19 mouse cellular contexts compared by ENCODE assay signal in genomic region chr3:6731372-6732297, GRCm38 (mm10).
DNase-seq lines count a peak whose midpoint lies in the region; ATAC-seq and TF ChIP-seq lines count a peak whose summit lies in the region.
"Had no signal": no experiment of that assay in that cellular context is flagged by ENCODE, and none has a peak within 500 bp of the region (broad histone marks: within the 10 kb centered on the region; RNA-seq: fewer than 3 reads in every experiment).

No protein-coding gene starts in this region.

- no peaks in the 10 kb centered on the region for H3K9me3 ChIP-seq in hindbrain, embryonic 12.5 days (replicated peaks)
- no peaks in the 10 kb centered on the region for H3K9me3 ChIP-seq in hindbrain, postnatal 0 days (ENCODE audit: low read length)
- no peaks in the 10 kb centered on the region for H3K9me3 ChIP-seq in hindbrain, embryonic 15.5 days
- H3K9me3 ChIP-seq in midbrain, embryonic 16.5 days (replicated peaks; ENCODE audit: control insufficient read depth, low read length, poor library complexity, severe bottlenecking) = no peaks in the 10 kb centered on the region
- H3K9me3 ChIP-seq: embryonic facial prominence, embryonic 15.5 days; heart, embryonic 12.5 days; liver, embryonic 12.5 days had no signal

- DNase-seq in hindbrain, postnatal 0 days (ENCODE audit: low spot score) = no peak
- no peak for DNase-seq in ovary, adult 18-20 months (ENCODE audit: low spot score)
- DNase-seq in left cerebral cortex, adult 18-20 months (ENCODE audit: low spot score in 2 of 2) = no peak
- no peak for DNase-seq in liver
- DNase-seq: B cell, adult 2 months; cerebellum, adult 18-20 months; heart, postnatal 36 days; kidney, postnatal 25 days; right cerebral cortex, adult 18-20 months; thymus, postnatal 25 days had no signal

- H3K4me3 ChIP-seq in hindbrain, embryonic 12.5 days = no peak overlapping the region
- no peak overlapping the region for H3K4me3 ChIP-seq in hindbrain, postnatal 0 days (ENCODE audit: low read length)
- no peak overlapping the region for H3K4me3 ChIP-seq in hindbrain, embryonic 15.5 days
- no peak overlapping the region for H3K4me3 ChIP-seq in midbrain, embryonic 16.5 days (ENCODE audit: low read depth, low read length)
- H3K4me3 ChIP-seq: embryonic facial prominence, embryonic 15.5 days; heart, embryonic 12.5 days; liver, embryonic 12.5 days had no signal

- H3K4me2 ChIP-seq in hindbrain, embryonic 12.5 days (replicated peaks) = no peak overlapping the region
- no peak overlapping the region for H3K4me2 ChIP-seq in hindbrain, postnatal 0 days (ENCODE audit: low read depth, low read length)
- no peak overlapping the region for H3K4me2 ChIP-seq in hindbrain, embryonic 15.5 days
- no peak overlapping the region for H3K4me2 ChIP-seq in midbrain, embryonic 16.5 days (ENCODE audit: low read length)
- H3K4me2 ChIP-seq: embryonic facial prominence, embryonic 15.5 days; heart, embryonic 12.5 days; liver, embryonic 12.5 days had no signal

- H3K9ac ChIP-seq in hindbrain, embryonic 12.5 days = no peak overlapping the region
- H3K9ac ChIP-seq in hindbrain, postnatal 0 days (replicated peaks; ENCODE audit: low read length) = no peak overlapping the region
- no peak overlapping the region for H3K9ac ChIP-seq in hindbrain, embryonic 15.5 days
- H3K9ac ChIP-seq in midbrain, embryonic 16.5 days (ENCODE audit: low read depth, low read length) = no peak overlapping the region
- H3K9ac ChIP-seq: embryonic facial prominence, embryonic 15.5 days; heart, embryonic 12.5 days; liver, embryonic 12.5 days had no signal

- H3K4me1 ChIP-seq in hindbrain, embryonic 12.5 days = no peaks in the 10 kb centered on the region
- H3K4me1 ChIP-seq in hindbrain, postnatal 0 days (ENCODE audit: insufficient read depth, low read length) = no peaks in the 10 kb centered on the region
- H3K4me1 ChIP-seq in hindbrain, embryonic 15.5 days (replicated peaks) = no peaks in the 10 kb centered on the region
- H3K4me1 ChIP-seq in midbrain, embryonic 16.5 days (ENCODE audit: control insufficient read depth, insufficient read depth, low read length) = peaks cover 5% of the 10 kb centered on the region; the same call in 1 of the 2 replicates
- H3K4me1 ChIP-seq: embryonic facial prominence, embryonic 15.5 days; heart, embryonic 12.5 days; liver, embryonic 12.5 days had no signal

- no peak for TF ChIP-seq CTCF in hindbrain, postnatal 0 days (IDR thresholded peaks at IDR 0.05; ENCODE audit: low read depth)

- peak overlapping the region; percentile 3; the same call in 1 of the 2 replicates for H3K27ac ChIP-seq in hindbrain, embryonic 12.5 days
- H3K27ac ChIP-seq in hindbrain, postnatal 0 days = no peak overlapping the region
- H3K27ac ChIP-seq in hindbrain, embryonic 15.5 days (replicated peaks) = no peak overlapping the region; the same call in 1 of the 2 replicates
- peak overlapping the region; percentile 5 for H3K27ac ChIP-seq in midbrain, embryonic 16.5 days (ENCODE audit: low read length)
- H3K27ac ChIP-seq: embryonic facial prominence, embryonic 15.5 days; liver, embryonic 12.5 days had no signal

- no peaks in the 10 kb centered on the region for H3K36me3 ChIP-seq in hindbrain, embryonic 12.5 days
- no peaks in the 10 kb centered on the region for H3K36me3 ChIP-seq in hindbrain, postnatal 0 days (ENCODE audit: insufficient read depth, low read length)
- no peaks in the 10 kb centered on the region for H3K36me3 ChIP-seq in hindbrain, embryonic 15.5 days
- no peaks in the 10 kb centered on the region for H3K36me3 ChIP-seq in midbrain, embryonic 16.5 days (ENCODE audit: control insufficient read depth, insufficient read depth, low read length)
- H3K36me3 ChIP-seq: embryonic facial prominence, embryonic 15.5 days; heart, embryonic 12.5 days; liver, embryonic 12.5 days had no signal

- ATAC-seq in hindbrain, embryonic 12.5 days (ENCODE audit: low FRiP score) = peak; percentile 85
- no peak for ATAC-seq in hindbrain, postnatal 0 days
- peak; percentile 69 for ATAC-seq in hindbrain, embryonic 15.5 days (ENCODE audit: low FRiP score, low read depth)
- peak; percentile 96 for ATAC-seq in midbrain, embryonic 16.5 days
- ATAC-seq: intestine, postnatal 0 days; liver, embryonic 12.5 days; lung, postnatal 0 days; Patski had no signal

- no peaks in the 10 kb centered on the region for H3K27me3 ChIP-seq in hindbrain, embryonic 12.5 days
- no peaks in the 10 kb centered on the region for H3K27me3 ChIP-seq in hindbrain, postnatal 0 days (ENCODE audit: insufficient read depth, low read length)
- H3K27me3 ChIP-seq in hindbrain, embryonic 15.5 days = no peaks in the 10 kb centered on the region
- no peaks in the 10 kb centered on the region for H3K27me3 ChIP-seq in midbrain, embryonic 16.5 days (ENCODE audit: control insufficient read depth, insufficient read depth, low read depth, low read length)
- H3K27me3 ChIP-seq: embryonic facial prominence, embryonic 15.5 days; heart, embryonic 12.5 days; liver, embryonic 12.5 days had no signal

- 44% methylated on average over 5 of the region's 5 CpGs for WGBS in hindbrain, embryonic 12.5 days
- WGBS in hindbrain, postnatal 0 days = 50% methylated on average over 5 of the region's 5 CpGs
- WGBS in hindbrain, embryonic 15.5 days = 30% methylated on average over 5 of the region's 5 CpGs
- 30% methylated on average over 5 of the region's 5 CpGs for WGBS in midbrain, embryonic 16.5 days

Comparison
In these comparisons a context has a peak if more than half of its experiments do, and no peak if none do; other contexts are left out.
1. H3K27ac ChIP-seq: peak in hindbrain, embryonic 12.5 days (single experiment) and midbrain, embryonic 16.5 days (single experiment); none in hindbrain, postnatal 0 days (single experiment) and hindbrain, embryonic 15.5 days (single experiment).